8 mouse cellular contexts compared by ENCODE assay signal in genomic region chr12:113146112-113147057, GRCm38 (mm10). TPM values are rescaled to one million over a fixed set of nuclear protein-coding genes. Genes with fewer than 3 reads are reported as not detected.
DNase-seq lines count a peak whose midpoint lies in the region; ATAC-seq lines count a peak whose summit lies in the region.

TSS of gene Crip1 (plus strand) at chr12:113146316.

- H3K9me3 ChIP-seq in embryonic facial prominence, embryonic 10.5 days, result no peaks in the 10 kb centered on the region
- H3K9me3 ChIP-seq in intestine, embryonic 16.5 days (ENCODE audit: control insufficient read depth, low read length), result no peaks in the 10 kb centered on the region
- H3K9me3 ChIP-seq in limb, embryonic 11.5 days (ENCODE audit: control insufficient read depth, low read length), result no peaks in the 10 kb centered on the region
- H3K9me3 ChIP-seq in midbrain, embryonic 12.5 days, result no peaks in the 10 kb centered on the region

- 6% methylated on average over 45 of the region's 45 CpGs for WGBS in embryonic facial prominence, embryonic 10.5 days
- WGBS in intestine, embryonic 16.5 days, result 10% methylated on average over 45 of the region's 45 CpGs
- 11% methylated on average over 45 of the region's 45 CpGs for WGBS in limb, embryonic 11.5 days
- 8% methylated on average over 45 of the region's 45 CpGs for WGBS in midbrain, embryonic 12.5 days

- H3K27ac ChIP-seq in embryonic facial prominence, embryonic 10.5 days (replicated peaks), result no peak within 1 kb of the TSS; the same call in 1 of the 2 replicates
- H3K27ac ChIP-seq in intestine, embryonic 16.5 days (ENCODE audit: low read length), result no peak within 1 kb of the TSS
- H3K27ac ChIP-seq in limb, embryonic 11.5 days (replicated peaks; ENCODE audit: low read depth, low read length), result no peak within 1 kb of the TSS
- no peak within 1 kb of the TSS for H3K27ac ChIP-seq in midbrain, embryonic 12.5 days (replicated peaks)

- peak within 1 kb of the TSS; percentile 44 for H3K4me3 ChIP-seq in embryonic facial prominence, embryonic 10.5 days
- H3K4me3 ChIP-seq in intestine, embryonic 16.5 days (ENCODE audit: low read length), result peak within 1 kb of the TSS; percentile 20
- H3K4me3 ChIP-seq in limb, embryonic 11.5 days (ENCODE audit: low read depth, low read length), result no peak within 1 kb of the TSS
- no peak within 1 kb of the TSS for H3K4me3 ChIP-seq in midbrain, embryonic 12.5 days

- DNase-seq in adrenal gland, postnatal 36 days, result peak; percentile 86 to 90
- DNase-seq in embryonic facial prominence, embryonic 10.5 days (ENCODE audit: low spot score), result peak; percentile 83
- no peak for DNase-seq in gonadal fat pad, adult 2 months (ENCODE audit: low read depth)
- DNase-seq in limb, embryonic 11.5 days (ENCODE audit: low spot score), result peak; percentile 88
- peak; percentile 71 for DNase-seq in skeletal muscle tissue, adult 2 months (ENCODE audit: low read depth, low spot score)
- DNase-seq in adipocyte (ENCODE audit: low spot score), result no peak

- peak within 1 kb of the TSS; percentile 48 for H3K4me2 ChIP-seq in intestine, embryonic 16.5 days (ENCODE audit: low read depth, low read length)
- peak within 1 kb of the TSS; percentile 20; the same call in 1 of the 2 replicates for H3K4me2 ChIP-seq in limb, embryonic 11.5 days (ENCODE audit: low read depth, severe bottlenecking)
- H3K4me2 ChIP-seq in midbrain, embryonic 12.5 days (replicated peaks), result peak within 1 kb of the TSS; percentile 29

- H3K4me1 ChIP-seq in embryonic facial prominence, embryonic 10.5 days, result peaks cover 54% of the 10 kb centered on the region
- H3K4me1 ChIP-seq in intestine, embryonic 16.5 days (ENCODE audit: control insufficient read depth, insufficient read depth, low read length), result peaks cover 52% of the 10 kb centered on the region
- H3K4me1 ChIP-seq in limb, embryonic 11.5 days (ENCODE audit: control insufficient read depth, insufficient read depth, low read length), result peaks cover 8% of the 10 kb centered on the region
- H3K4me1 ChIP-seq in midbrain, embryonic 12.5 days, result peaks cover 43% of the 10 kb centered on the region

- peaks cover 90% of the 10 kb centered on the region for H3K27me3 ChIP-seq in embryonic facial prominence, embryonic 10.5 days (replicated peaks; ENCODE audit: low read depth, poor library complexity, severe bottlenecking)
- peaks cover 12% of the 10 kb centered on the region for H3K27me3 ChIP-seq in intestine, embryonic 16.5 days (replicated peaks; ENCODE audit: control insufficient read depth, insufficient read depth, low read length)
- H3K27me3 ChIP-seq in limb, embryonic 11.5 days (ENCODE audit: control insufficient read depth, insufficient read depth, low read length), result peaks cover 42% of the 10 kb centered on the region
- H3K27me3 ChIP-seq in midbrain, embryonic 12.5 days, result peaks cover 61% of the 10 kb centered on the region

- H3K36me3 ChIP-seq in embryonic facial prominence, embryonic 10.5 days (replicated peaks), result peaks cover 19% of the 10 kb centered on the region
- H3K36me3 ChIP-seq in intestine, embryonic 16.5 days (ENCODE audit: control insufficient read depth, insufficient read depth, low read length), result no peaks in the 10 kb centered on the region
- H3K36me3 ChIP-seq in limb, embryonic 11.5 days (ENCODE audit: control insufficient read depth, insufficient read depth, low read length), result no peaks in the 10 kb centered on the region
- H3K36me3 ChIP-seq in midbrain, embryonic 12.5 days, result peaks cover 25% of the 10 kb centered on the region

- 0 out of 2 replicates have a peak within 1 kb of the TSS, but pooled peaks have one; percentile 17 for H3K9ac ChIP-seq in intestine, embryonic 16.5 days (ENCODE audit: low read depth, low read length)
- no peak within 1 kb of the TSS for H3K9ac ChIP-seq in limb, embryonic 11.5 days (ENCODE audit: low read length)
- no peak within 1 kb of the TSS for H3K9ac ChIP-seq in midbrain, embryonic 12.5 days (replicated peaks)

- ATAC-seq in intestine, embryonic 16.5 days, result peak; percentile 5; the same call in 1 of the 2 replicates
- ATAC-seq in limb, embryonic 11.5 days (ENCODE audit: insufficient number of reproducible peaks, low FRiP score, low TSS enrichment, low read depth), result no peak
- peak; percentile 24; the same call in 1 of the 2 replicates for ATAC-seq in midbrain, embryonic 12.5 days (ENCODE audit: low FRiP score, low read depth)

RNA-seq across cellular contexts. Expression of gene Crip1, which starts in this region (rescaled TPM):
- 10 to 100 TPM; 44.1 to 71.1 TPM for total RNA-seq in adrenal gland, postnatal 36 days (2021)
- 53.6 and 57.1 TPM in 2 replicates for polyA plus RNA-seq in embryonic facial prominence, embryonic 10.5 days (2016; fragmentation: Nextera tagmentation; extraction: Ambion mirVana)
- polyA plus RNA-seq in gonadal fat pad, adult 2 months (2012; rRNA removed), result 9,197 and 10,915 TPM in 2 replicates
- 489 and 523 TPM in 2 replicates for polyA plus RNA-seq in intestine, embryonic 16.5 days (2015; fragmentation: Nextera tagmentation; extraction: Ambion mirVana)
- polyA plus RNA-seq in limb, embryonic 11.5 days (2014; fragmentation: Nextera tagmentation; extraction: Ambion mirVana), result 56.2 and 62.8 TPM in 2 replicates
- polyA plus RNA-seq in midbrain, embryonic 12.5 days (2016; fragmentation: Nextera tagmentation; extraction: Ambion mirVana), result 70.4 and 86.3 TPM in 2 replicates

Comparison
In these comparisons a context has a peak if more than half of its experiments do, and no peak if none do; other contexts are left out.
1. RNA of gene Crip1 (polyA plus RNA-seq): 9,197 to 10,915 TPM in gonadal fat pad, adult 2 months; 489 to 523 TPM in intestine, embryonic 16.5 days, 70.4 to 86.3 TPM in midbrain, embryonic 12.5 days, 56.2 to 62.8 TPM in limb, embryonic 11.5 days and 53.6 to 57.1 TPM in embryonic facial prominence, embryonic 10.5 days; every median in the first group is over 10 times any median in the second.
2. DNase-seq: peak in adrenal gland, postnatal 36 days (2 of 2), embryonic facial prominence, embryonic 10.5 days (single experiment), limb, embryonic 11.5 days (single experiment) and skeletal muscle tissue, adult 2 months (single experiment); none in gonadal fat pad, adult 2 months (single experiment) and adipocyte (single experiment).
3. H3K4me3 ChIP-seq: peak in embryonic facial prominence, embryonic 10.5 days (single experiment) and intestine, embryonic 16.5 days (single experiment); none in limb, embryonic 11.5 days (single experiment) and midbrain, embryonic 12.5 days (single experiment).
4. Peak in every context shown above with its lines, with median percentiles within 50 percentile points of each other: H3K4me2 ChIP-seq.